Mouse (Mus musculus) intestine, embryonic 16.5 days (tissue): ENCODE results near the gene Cdan1. TPM values are rescaled to one million over a fixed set of nuclear protein-coding genes. Genes with fewer than 3 reads are reported as not detected.

Experiments used
- ATAC-seq: fragments of 200-750 bp; cut with Nextera tagmentation; 2 replicates; pipeline ENCODE4 v1.8.0; 2017; ENCODE audit warnings: moderate TSS enrichment, moderate library complexity
- H3K27ac ChIP-seq: fragments of 300-500 bp; sonication (generic); 2 replicates; pipeline ENCODE4 v1.5.1; 2014; ENCODE audit warnings: mild to moderate bottlenecking, low read length
- H3K27me3 ChIP-seq: fragments of 300-500 bp; sonication (generic); replicated peaks from 2 replicates; pipeline ENCODE4 v1.6.1; 2014; ENCODE audit warnings: low read length, control low read depth, mixed read lengths; ENCODE audit not compliant: control insufficient read depth, insufficient read depth
- H3K36me3 ChIP-seq: fragments of 300-500 bp; sonication (generic); 2 replicates; pipeline ENCODE4 v1.6.1; 2014; ENCODE audit warnings: low read length, control low read depth; ENCODE audit not compliant: control insufficient read depth, insufficient read depth
- H3K4me1 ChIP-seq: fragments of 300-500 bp; sonication (generic); 2 replicates; pipeline ENCODE4 v1.6.1; 2014; ENCODE audit warnings: low read length, control low read depth, mixed read lengths; ENCODE audit not compliant: control insufficient read depth, insufficient read depth
- H3K4me2 ChIP-seq: fragments of 300-500 bp; sonication (generic); 2 replicates; pipeline ENCODE4 v1.6.1; 2014; ENCODE audit warnings: low read depth, low read length, control low read depth
- H3K4me3 ChIP-seq: fragments of 300-500 bp; sonication (generic); 2 replicates; pipeline ENCODE4 v1.5.1; 2014; ENCODE audit warnings: mild to moderate bottlenecking, low read length
- H3K9ac ChIP-seq: fragments of 300-500 bp; sonication (generic); 2 replicates; pipeline ENCODE4 v1.6.1; 2014; ENCODE audit warnings: low read depth, low read length
- H3K9me3 ChIP-seq: fragments of 300-500 bp; sonication (generic); 2 replicates; pipeline ENCODE4 v1.6.1; 2016; ENCODE audit warnings: low read length, control low read depth; ENCODE audit not compliant: control insufficient read depth
- whole genome bisulfite sequencing: fragments of 180-500 bp; shearing (Covaris S2); extraction: QIAGEN DNeasy Blood & Tissue Kit; methylation state at CpG from one replicate; pipeline ENCODE4 v1.1.7; 2014; 5-methylcytosine and 5-hydroxymethylcytosine counted together
- polyA plus RNA-seq: library from polyadenylated mRNA; unstranded; fragments of >200 nt; fragmentation: Nextera tagmentation; extraction: Ambion mirVana; gene quantifications from 2 replicates; pipeline ENCODE4 v1.2.1, GENCODE M21; 2015

Gene Cdan1
- polyA plus RNA-seq, 1 experiment from 2014 or later = 4.1 TPM

DNA sequence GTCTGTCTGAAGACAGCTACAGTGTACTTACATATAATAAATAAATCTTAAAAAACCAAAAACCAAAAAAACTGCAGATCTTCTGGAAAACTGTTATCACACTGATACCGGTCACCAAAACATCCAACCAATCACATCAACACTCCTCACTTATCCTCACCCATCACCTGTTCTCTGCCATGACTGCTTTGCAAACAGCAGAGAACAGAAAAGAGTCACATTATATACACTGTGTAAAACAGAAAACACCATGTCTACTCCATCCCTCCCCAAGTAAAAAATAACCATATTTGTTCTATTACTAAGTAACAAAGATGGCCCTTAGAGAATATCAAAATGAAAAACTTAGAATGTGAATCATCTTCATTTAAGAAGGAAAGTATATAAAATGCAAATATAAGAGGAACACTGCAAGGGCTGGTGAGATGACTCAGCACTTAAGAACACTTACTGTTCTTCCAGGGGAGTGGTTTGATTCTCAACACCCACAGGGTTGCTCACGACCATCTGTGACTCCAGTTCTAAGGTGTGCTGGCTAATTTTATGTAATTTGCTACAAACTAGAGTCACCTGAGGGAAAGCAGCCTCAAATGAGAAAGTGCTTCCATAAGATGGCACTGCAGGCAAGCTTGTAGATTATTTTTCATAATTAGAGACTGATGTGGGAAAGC is 79.5 kb downstream of the Cdan1 start:
- Histone ChIP-seq H3K4me3 (no peak overlapping the region), H3K27me3 (no peaks in the 10 kb centered on the region), H3K27ac (no peak overlapping the region), H3K36me3 (no peaks in the 10 kb centered on the region), H3K4me1 (no peaks in the 10 kb centered on the region), H3K4me2 (no peak overlapping the region), H3K9me3 (no peaks in the 10 kb centered on the region), H3K9ac (no peak overlapping the region)
- ATAC-seq = no peak
- 87% methylated on average over 2 of the region's 2 CpGs for WGBS

GRCm38 (mm10) chr2:120761922-120762321 is 88.0 kb downstream of the Cdan1 start:
- no peak for ATAC-seq
- Histone ChIP-seq H3K9me3 (no peaks in the 10 kb centered on the region), H3K27ac (no peak overlapping the region), H3K27me3 (no peaks in the 10 kb centered on the region), H3K9ac (no peak overlapping the region), H3K4me1 (no peaks in the 10 kb centered on the region), H3K36me3 (no peaks in the 10 kb centered on the region), H3K4me3 (no peak overlapping the region), H3K4me2 (no peak overlapping the region)

- ATAC-seq = no peak
- H3K4me3 ChIP-seq = no peak overlapping the region
- 91% methylated on average over 2 of the region's 2 CpGs for WGBS
- H3K36me3 ChIP-seq = peaks cover 5% of the 10 kb centered on the region; the same call in 1 of the 2 replicates
- H3K4me2 ChIP-seq = no peak overlapping the region
- no peaks in the 10 kb centered on the region for H3K4me1 ChIP-seq
- H3K27ac ChIP-seq = no peak overlapping the region
- no peak overlapping the region for H3K9ac ChIP-seq
- no peaks in the 10 kb centered on the region for H3K27me3 ChIP-seq
- H3K9me3 ChIP-seq = no peaks in the 10 kb centered on the region
These were observed 101.9 kb downstream of the Cdan1 start for GRCm38 (mm10) chr2:120748041-120748440.

DNA sequence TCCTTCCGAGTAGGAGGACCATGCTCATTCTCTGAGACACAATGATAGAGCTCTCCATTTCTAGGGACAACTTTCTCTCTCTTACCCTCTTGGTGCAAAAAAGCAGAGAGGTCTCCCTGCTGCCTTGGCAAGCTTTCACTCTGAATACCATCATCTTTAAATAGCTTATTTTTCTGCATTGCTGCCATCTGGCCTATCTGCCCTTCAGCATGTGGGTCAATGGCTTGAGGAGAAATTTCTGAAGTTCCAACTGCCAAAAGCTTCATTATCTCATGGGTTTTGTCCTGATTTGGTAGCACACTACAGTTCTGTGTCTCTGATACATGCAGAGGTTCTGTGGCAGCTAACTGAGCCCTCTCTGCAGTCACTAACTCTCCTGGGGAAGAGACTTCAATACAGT is 104.4 kb downstream of the Cdan1 start:
- H3K4me1 ChIP-seq = no peaks in the 10 kb centered on the region
- peaks cover 5% of the 10 kb centered on the region; the same call in 1 of the 2 replicates for H3K36me3 ChIP-seq
- no peaks in the 10 kb centered on the region for H3K27me3 ChIP-seq
- no peak overlapping the region for H3K27ac ChIP-seq
- WGBS = 95% methylated on average over 1 of the region's 1 CpGs
- no peak overlapping the region for H3K9ac ChIP-seq
- no peaks in the 10 kb centered on the region for H3K9me3 ChIP-seq
- H3K4me3 ChIP-seq = no peak overlapping the region
- H3K4me2 ChIP-seq = no peak overlapping the region
- ATAC-seq = no peak

DNA sequence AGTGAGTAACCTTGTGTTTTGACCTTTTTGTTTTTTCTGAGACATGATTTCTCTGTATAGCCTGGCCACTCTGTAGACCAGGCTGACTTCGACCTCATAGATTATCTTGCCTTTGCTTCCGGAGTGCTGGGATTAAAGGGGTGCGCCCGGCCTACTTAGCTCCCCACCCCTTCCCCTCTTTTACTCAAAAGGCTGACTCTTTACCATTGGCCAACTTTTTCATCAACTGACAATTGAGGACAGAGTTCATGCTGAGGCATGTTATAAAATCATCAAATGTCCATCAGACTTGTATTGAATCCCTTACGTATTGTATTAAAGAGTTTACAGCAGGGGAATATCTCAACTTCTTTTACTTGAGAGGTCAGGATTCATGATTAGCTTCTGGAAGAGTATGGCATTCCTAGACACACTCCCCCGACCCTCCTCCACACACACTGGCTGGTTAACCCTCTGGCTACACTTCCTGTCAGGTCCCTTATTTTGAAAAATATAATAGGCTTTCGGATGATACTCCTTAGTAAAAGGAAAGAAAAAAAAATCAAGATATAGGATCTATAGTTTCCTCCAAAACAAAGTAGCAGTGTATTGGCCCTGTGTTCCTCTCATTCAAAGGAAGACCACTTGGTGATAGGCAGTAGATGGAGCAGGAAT is 117.9 kb downstream of the Cdan1 start:
- ATAC-seq = no peak; the same call in 1 of the 2 replicates
- H3K4me3 ChIP-seq = peak overlapping the region; percentile 99
- 38% methylated on average over 7 of the region's 7 CpGs for WGBS

DNA sequence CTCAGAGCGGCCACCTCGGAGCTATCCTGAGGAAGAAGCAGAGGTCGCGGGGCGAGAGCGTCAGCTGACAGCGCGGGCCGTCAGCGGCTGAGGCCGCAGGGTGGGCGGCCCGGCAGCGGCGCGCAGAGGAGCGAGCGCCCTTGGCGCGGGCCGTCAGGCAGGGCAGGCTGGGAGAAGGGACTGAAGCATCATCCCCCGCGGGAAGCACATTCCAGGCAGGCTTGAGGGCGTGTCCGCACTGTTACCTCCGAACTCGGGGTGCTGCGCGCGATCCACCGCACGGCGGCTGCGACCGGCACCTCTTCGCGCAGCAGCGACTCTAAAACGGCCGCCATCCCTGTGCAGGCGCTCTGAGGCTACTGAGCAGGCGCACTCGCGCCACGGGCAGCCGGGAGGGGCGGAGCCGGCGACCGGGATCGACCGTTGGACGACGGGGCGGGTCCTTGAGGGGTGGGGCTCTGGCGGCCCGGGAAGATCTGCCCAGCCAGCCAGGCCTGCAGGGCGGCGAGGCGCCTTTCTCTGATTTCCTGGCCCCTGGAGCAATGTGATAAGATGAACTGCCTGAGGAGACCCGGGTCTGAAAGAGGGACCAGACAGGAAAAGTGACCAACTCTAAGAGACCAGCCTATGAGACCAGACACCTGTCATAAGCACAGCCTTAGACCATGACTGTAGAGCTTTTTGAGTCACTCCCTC is 118.6 kb downstream of the Cdan1 start:
- under 1% methylated on average over 61 of the region's 61 CpGs for WGBS
- H3K4me1 ChIP-seq = peaks cover 19% of the 10 kb centered on the region
- peak; percentile 99 for ATAC-seq
- H3K9me3 ChIP-seq = no peaks in the 10 kb centered on the region
- H3K9ac ChIP-seq = peak overlapping the region; percentile 96
- H3K27ac ChIP-seq = peak overlapping the region; percentile 95
- H3K27me3 ChIP-seq = no peaks in the 10 kb centered on the region
- H3K4me2 ChIP-seq = peak overlapping the region; percentile 97
- peak overlapping the region; percentile 99 for H3K4me3 ChIP-seq
- H3K36me3 ChIP-seq = peaks cover 7% of the 10 kb centered on the region; the same call in 1 of the 2 replicates

More for the DNA sequence above, 117.9 kb downstream of the Cdan1 start:
- peak overlapping the region; percentile 59 for H3K4me2 ChIP-seq
- H3K27me3 ChIP-seq = no peaks in the 10 kb centered on the region
- H3K9me3 ChIP-seq = no peaks in the 10 kb centered on the region
- H3K27ac ChIP-seq = peak overlapping the region; percentile 95
- H3K9ac ChIP-seq = peak overlapping the region; percentile 62
- H3K4me1 ChIP-seq = peaks cover 19% of the 10 kb centered on the region
- peaks cover 3% of the 10 kb centered on the region; the same call in 1 of the 2 replicates for H3K36me3 ChIP-seq

DNA sequence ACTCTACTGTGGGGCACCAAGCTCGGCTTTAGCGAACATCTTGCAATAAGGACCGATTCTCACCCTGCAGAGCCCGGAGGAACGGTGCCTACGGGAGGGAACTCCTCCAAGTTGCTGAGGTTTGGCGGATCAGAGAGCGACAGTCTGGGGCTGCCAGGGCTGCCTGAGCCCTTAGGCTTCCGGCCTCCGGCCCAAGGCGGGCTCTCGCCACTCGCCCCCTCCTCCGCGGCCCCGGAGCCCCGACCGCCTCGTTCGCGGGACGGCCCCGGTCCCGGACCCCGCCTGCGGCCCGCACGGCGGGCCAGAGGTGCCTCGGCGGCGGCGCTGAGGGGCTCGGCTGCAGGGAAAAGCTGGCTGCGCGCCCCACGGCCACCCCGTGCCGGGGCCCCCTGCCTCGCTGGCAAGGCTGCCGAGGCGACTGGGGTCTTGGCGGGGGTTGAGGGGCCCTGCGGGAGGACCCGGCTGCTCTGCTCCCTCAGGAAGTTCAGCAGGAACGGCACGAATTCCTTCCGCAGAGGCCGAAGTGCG is 119.2 kb downstream of the Cdan1 start:
- no peaks in the 10 kb centered on the region for H3K9me3 ChIP-seq
- peaks cover 19% of the 10 kb centered on the region for H3K4me1 ChIP-seq
- peak overlapping the region; percentile 95 for H3K27ac ChIP-seq
- H3K27me3 ChIP-seq = no peaks in the 10 kb centered on the region
- peaks cover 10% of the 10 kb centered on the region; the same call in 1 of the 2 replicates for H3K36me3 ChIP-seq
- peak overlapping the region; percentile 99 for H3K4me3 ChIP-seq
- H3K4me2 ChIP-seq = peak overlapping the region; percentile 97
- peak; percentile 54 for ATAC-seq
- peak overlapping the region; percentile 96 for H3K9ac ChIP-seq
- under 1% methylated on average over 50 of the region's 50 CpGs for WGBS

DNA sequence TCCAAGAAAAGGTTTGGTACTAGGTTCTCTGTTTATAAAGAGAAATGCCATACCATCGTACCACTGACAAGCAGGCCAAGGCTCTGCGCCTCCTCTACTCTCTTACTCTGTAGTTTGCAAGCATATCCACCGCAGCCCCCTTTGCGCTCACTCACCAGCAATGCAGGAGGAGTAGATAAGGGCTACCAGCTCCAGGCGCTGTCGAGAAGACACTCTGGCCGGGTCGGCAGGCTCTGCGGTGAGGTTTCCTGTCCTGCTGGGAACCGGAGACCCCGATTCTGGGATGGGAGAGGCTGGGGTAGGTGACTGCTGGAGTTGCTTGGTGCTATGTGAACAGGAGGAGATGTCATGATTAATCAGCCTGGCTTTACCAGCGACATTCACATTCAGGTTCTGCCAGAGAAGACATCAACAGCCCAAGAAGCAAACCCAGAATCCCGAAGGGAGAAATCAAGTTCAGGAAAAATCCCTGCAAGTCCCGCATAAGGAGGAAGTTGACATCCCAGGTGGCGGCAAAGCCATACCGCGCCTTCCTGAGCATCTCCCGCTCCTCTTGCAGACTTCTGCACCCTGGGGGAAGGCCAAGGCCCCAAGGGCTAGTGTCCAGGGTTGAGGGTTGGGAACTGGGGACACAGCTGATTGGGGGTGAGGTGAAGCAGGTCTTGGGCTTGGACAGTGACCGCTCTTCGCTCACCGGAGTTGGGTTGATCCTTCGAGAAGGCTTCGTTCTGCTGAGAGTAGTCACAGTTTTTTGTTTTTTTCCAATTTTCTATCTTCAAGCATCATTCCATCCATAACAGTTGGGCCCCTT is 119.9 kb downstream of the Cdan1 start:
- H3K4me2 ChIP-seq = peak overlapping the region; percentile 97
- peaks cover 15% of the 10 kb centered on the region; the same call in 1 of the 2 replicates for H3K36me3 ChIP-seq
- peak overlapping the region; percentile 99 for H3K4me3 ChIP-seq
- H3K27ac ChIP-seq = no peak overlapping the region; the same call in 1 of the 2 replicates
- peak overlapping the region; percentile 96 for H3K9ac ChIP-seq
- peaks cover 19% of the 10 kb centered on the region for H3K4me1 ChIP-seq
- H3K9me3 ChIP-seq = no peaks in the 10 kb centered on the region
- no peaks in the 10 kb centered on the region for H3K27me3 ChIP-seq
- WGBS = 7% methylated on average over 23 of the region's 23 CpGs
- no peak for ATAC-seq
